25 mouse cellular contexts compared by ENCODE assay signal in genomic region chr11:87821502-87821901, GRCm38 (mm10). TPM values are rescaled to one million over a fixed set of nuclear protein-coding genes. Genes with fewer than 3 reads are reported as not detected.
A peak's percentile ranks its signal among the peaks of the same experiment; 100 is the strongest.
DNase-seq lines count a peak whose midpoint lies in the region; ATAC-seq lines count a peak whose summit lies in the region.
"Had no signal": no experiment of that assay in that cellular context is flagged by ENCODE, and none has a peak within 500 bp of the region (broad histone marks: within the 10 kb centered on the region; RNA-seq: fewer than 3 reads in every experiment).

No protein-coding gene starts in this region.

- 52% methylated on average over 5 of the region's 5 CpGs for WGBS in hindbrain, embryonic 13.5 days

- H3K36me3 ChIP-seq in hindbrain, embryonic 13.5 days = no peaks in the 10 kb centered on the region
- H3K36me3 ChIP-seq: embryonic facial prominence, embryonic 15.5 days; forebrain, embryonic 10.5 days; heart, embryonic 10.5 days had no signal

- no peak overlapping the region for H3K4me2 ChIP-seq in hindbrain, embryonic 13.5 days
- H3K4me2 ChIP-seq: embryonic facial prominence, embryonic 15.5 days; hindbrain, embryonic 14.5 days had no signal

- H3K27me3 ChIP-seq in hindbrain, embryonic 13.5 days = 0 out of 2 replicates have a peak, but pooled peaks cover 8% of the 10 kb centered on the region

- no peak overlapping the region for H3K9ac ChIP-seq in hindbrain, embryonic 13.5 days
- H3K9ac ChIP-seq: embryonic facial prominence, embryonic 15.5 days; hindbrain, embryonic 14.5 days had no signal

- peak; percentile 12 for DNase-seq in embryo, embryonic 10 days (ENCODE audit: low spot score)
- no peak for DNase-seq in embryo, embryonic 11 days
- peak; percentile 39 to 45 for DNase-seq in layer of hippocampus, adult 8-10 months (ENCODE audit: low spot score in 2 of 2)
- DNase-seq in layer of hippocampus, postnatal 14 days (ENCODE audit: low spot score in 2 of 2) = no peak
- peak; percentile 30 for DNase-seq in right cerebral cortex, adult 18-20 months
- no peak for DNase-seq in right cerebral cortex, postnatal 36 days (ENCODE audit: low spot score in 2 of 2)
- no peak for DNase-seq in spleen, postnatal 14 days (ENCODE audit: low spot score in 2 of 2)
- DNase-seq: adrenal gland, adult 2 months; adrenal gland, postnatal 25 days; cerebellum, adult 8-10 months; cerebellum, postnatal 14 days; gastrocnemius, adult 2 months; gastrocnemius, postnatal 25 days; heart, adult 18-20 months; heart, postnatal 10 days had no signal

- H3K9me3 ChIP-seq in hindbrain, embryonic 13.5 days = no peaks in the 10 kb centered on the region
- H3K9me3 ChIP-seq: embryonic facial prominence, embryonic 15.5 days; forebrain, embryonic 10.5 days; heart, embryonic 10.5 days had no signal

- H3K4me1 ChIP-seq in hindbrain, embryonic 13.5 days (replicated peaks) = peaks cover 10% of the 10 kb centered on the region
- H3K4me1 ChIP-seq: embryonic facial prominence, embryonic 15.5 days had no signal

- ATAC-seq in hindbrain, embryonic 13.5 days (ENCODE audit: low FRiP score) = no peak
- ATAC-seq: forebrain, embryonic 14.5 days had no signal

- H3K27ac ChIP-seq in hindbrain, embryonic 13.5 days = no peak overlapping the region
- H3K27ac ChIP-seq: embryonic facial prominence, embryonic 15.5 days; forebrain, embryonic 10.5 days; gastrocnemius, adult 2 months; heart, embryonic 10.5 days; hindbrain, embryonic 14.5 days had no signal

- H3K4me3 ChIP-seq in hindbrain, embryonic 13.5 days = no peak overlapping the region
- H3K4me3 ChIP-seq: embryonic facial prominence, embryonic 15.5 days; erythroblast, embryonic 14.5 days; forebrain, embryonic 10.5 days; gastrocnemius, adult 2 months; heart, embryonic 10.5 days had no signal

RNA-seq across cellular contexts. Expression of gene Lpo, which starts 6.6 kb away (rescaled TPM):
- total RNA-seq in layer of hippocampus, adult 8-10 months (2022) = 1 to 10 TPM in 1 of 4 experiments, under 1 TPM in 3; 0.20 to 1.0 (median 0.30) TPM
- under 1 TPM; 0.35 to 0.62 TPM for total RNA-seq in layer of hippocampus, postnatal 14 days (2021)
- 0.41 and 1.5 TPM in 2 replicates for polyA plus RNA-seq in hindbrain, embryonic 13.5 days (2015; fragmentation: Nextera tagmentation; extraction: Ambion mirVana)
- total RNA-seq: adrenal gland, adult 2 months; adrenal gland, postnatal 25 days; gastrocnemius, adult 2 months; gastrocnemius, postnatal 25 days; heart, adult 18-20 months; heart, postnatal 10 days; hematopoietic stem cell, adult 5-6 weeks; MEL had no signal
- polyA plus RNA-seq: adrenal gland, adult 2 months; C2C12; erythroblast, embryonic 14.5 days had no signal

RNA-seq across cellular contexts. Expression of gene Mpo, which starts 28.1 kb away (rescaled TPM):
- under 1 TPM in 1 of 4 experiments, not detected in 3; 0.79 TPM for total RNA-seq in layer of hippocampus, adult 8-10 months (2022)
- under 1 TPM; 0.14 to 0.52 TPM for total RNA-seq in layer of hippocampus, postnatal 14 days (2021)
- polyA plus RNA-seq in hindbrain, embryonic 13.5 days (2015; fragmentation: Nextera tagmentation; extraction: Ambion mirVana) = 0.65 and 1.00 TPM in 2 replicates
- total RNA-seq: adrenal gland, postnatal 25 days; gastrocnemius, adult 2 months; gastrocnemius, postnatal 25 days; heart, adult 18-20 months; heart, postnatal 10 days; MEL had no signal
- polyA plus RNA-seq: adrenal gland, adult 2 months; C2C12 had no signal

RNA-seq across cellular contexts. Expression of gene Mks1, which starts 31.5 kb away (rescaled TPM):
- total RNA-seq in layer of hippocampus, adult 8-10 months (2022) = 1 to 10 TPM; 6.3 to 8.1 (median 6.9) TPM
- total RNA-seq in layer of hippocampus, postnatal 14 days (2021) = 1 to 10 TPM; 6.8 to 6.9 TPM
- 14.7 and 15.3 TPM in 2 replicates for polyA plus RNA-seq in hindbrain, embryonic 13.5 days (2015; fragmentation: Nextera tagmentation; extraction: Ambion mirVana)

RNA-seq across cellular contexts. Expression of gene Epx, which starts 53.8 kb away (rescaled TPM):
- total RNA-seq in layer of hippocampus, adult 8-10 months (2022) = under 1 TPM in 2 of 4 experiments, not detected in 2; 0.16 to 0.35 TPM
- under 1 TPM; 0.41 to 0.51 TPM for total RNA-seq in layer of hippocampus, postnatal 14 days (2021)
- polyA plus RNA-seq in hindbrain, embryonic 13.5 days (2015; fragmentation: Nextera tagmentation; extraction: Ambion mirVana) = 0.06 TPM in 1 of 2 replicates, not detected in the other
- total RNA-seq: adrenal gland, adult 2 months; adrenal gland, postnatal 25 days; gastrocnemius, adult 2 months; gastrocnemius, postnatal 25 days; heart, adult 18-20 months; heart, postnatal 10 days; MEL had no signal
- polyA plus RNA-seq: adrenal gland, adult 2 months; C2C12; forebrain, embryonic 10.5 days; hindbrain, embryonic 14.5 days had no signal

Comparison
In these comparisons a context has a peak if more than half of its experiments do, and no peak if none do; other contexts are left out.
1. DNase-seq: peak in embryo, embryonic 10 days (single experiment), layer of hippocampus, adult 8-10 months (2 of 2) and right cerebral cortex, adult 18-20 months (single experiment); none in embryo, embryonic 11 days (single experiment), layer of hippocampus, postnatal 14 days (0 of 2), right cerebral cortex, postnatal 36 days (0 of 2) and spleen, postnatal 14 days (0 of 2).